22 mouse cellular contexts compared by ENCODE assay signal in genomic region chr13:20406470-20407213, GRCm38 (mm10).
DNase-seq lines count a peak whose midpoint lies in the region; ATAC-seq and TF ChIP-seq lines count a peak whose summit lies in the region.
"Had no signal": no experiment of that assay in that cellular context is flagged by ENCODE, and none has a peak within 500 bp of the region (broad histone marks: within the 10 kb centered on the region; RNA-seq: fewer than 3 reads in every experiment).

No protein-coding gene starts in this region.

- no peak overlapping the region for H3K4me3 ChIP-seq in intestine, postnatal 0 days (ENCODE audit: low read depth, low read length)
- H3K4me3 ChIP-seq in intestine, embryonic 16.5 days (ENCODE audit: low read length): no peak overlapping the region
- no peak overlapping the region for H3K4me3 ChIP-seq in CH12.LX (replicated peaks in 1 of 3; ENCODE audit: low read depth in 2 of 3, low read length in 2 of 3, poor library complexity in 1 of 3)
- H3K4me3 ChIP-seq in hindbrain, embryonic 13.5 days: no peak overlapping the region
- no peak overlapping the region for H3K4me3 ChIP-seq in neural tube, embryonic 13.5 days
- H3K4me3 ChIP-seq: forebrain, embryonic 10.5 days; gastrocnemius, adult 2 months; heart, embryonic 15.5 days; intestine, embryonic 15.5 days; limb, embryonic 13.5 days; megakaryocyte, embryonic 14.5 days; midbrain, embryonic 15.5 days had no signal

- H3K36me3 ChIP-seq in intestine, postnatal 0 days (ENCODE audit: control insufficient read depth, insufficient read depth): no peaks in the 10 kb centered on the region
- H3K36me3 ChIP-seq in intestine, embryonic 16.5 days (ENCODE audit: control insufficient read depth, insufficient read depth, low read length): no peaks in the 10 kb centered on the region
- H3K36me3 ChIP-seq in CH12.LX (replicated peaks in 1 of 2; ENCODE audit: control insufficient read depth in 1 of 2, insufficient read depth in 1 of 2, low read length in 1 of 2): peaks cover 3 to 39% of the 10 kb centered on the region in 2 experiments
- no peaks in the 10 kb centered on the region for H3K36me3 ChIP-seq in hindbrain, embryonic 13.5 days
- no peaks in the 10 kb centered on the region for H3K36me3 ChIP-seq in neural tube, embryonic 13.5 days
- H3K36me3 ChIP-seq: forebrain, embryonic 10.5 days; heart, embryonic 15.5 days; intestine, embryonic 15.5 days; limb, embryonic 13.5 days; midbrain, embryonic 15.5 days had no signal

- dilution Hi-C loops in CH12.LX (cut with MboI; ENCODE audit: extremely low pct_ligation_motif_present, extremely low pct_unique_long_range_greater_than_20kb, low sequenced_read_pairs): no loop called here

- no peaks in the 10 kb centered on the region for H3K4me1 ChIP-seq in intestine, postnatal 0 days (replicated peaks; ENCODE audit: control insufficient read depth, insufficient read depth, low read length)
- no peaks in the 10 kb centered on the region for H3K4me1 ChIP-seq in intestine, embryonic 16.5 days (ENCODE audit: control insufficient read depth, insufficient read depth, low read length)
- peaks cover 4 to 52% of the 10 kb centered on the region in 2 experiments; a peak in 3 of 4 replicates for H3K4me1 ChIP-seq in CH12.LX (ENCODE audit: control insufficient read depth in 1 of 2, insufficient read depth in 2 of 2)
- peaks cover 25% of the 10 kb centered on the region for H3K4me1 ChIP-seq in hindbrain, embryonic 13.5 days (replicated peaks)
- peaks cover 42% of the 10 kb centered on the region for H3K4me1 ChIP-seq in neural tube, embryonic 13.5 days (replicated peaks)
- H3K4me1 ChIP-seq: heart, embryonic 15.5 days; intestine, embryonic 15.5 days; limb, embryonic 13.5 days; megakaryocyte, embryonic 14.5 days had no signal

- H3K27me3 ChIP-seq in intestine, postnatal 0 days (replicated peaks; ENCODE audit: control insufficient read depth, insufficient read depth, low read length): no peaks in the 10 kb centered on the region
- no peaks in the 10 kb centered on the region for H3K27me3 ChIP-seq in intestine, embryonic 16.5 days (replicated peaks; ENCODE audit: control insufficient read depth, insufficient read depth, low read length)
- no peaks in the 10 kb centered on the region for H3K27me3 ChIP-seq in CH12.LX (replicated peaks)
- no peaks in the 10 kb centered on the region for H3K27me3 ChIP-seq in hindbrain, embryonic 13.5 days
- no peaks in the 10 kb centered on the region for H3K27me3 ChIP-seq in neural tube, embryonic 13.5 days
- H3K27me3 ChIP-seq: heart, embryonic 15.5 days; intestine, embryonic 15.5 days; limb, embryonic 13.5 days; megakaryocyte, embryonic 14.5 days; midbrain, embryonic 15.5 days had no signal

- no peak for TF ChIP-seq CTCF in intestine, postnatal 0 days (IDR thresholded peaks at IDR 0.05; ENCODE audit: low read depth)
- TF ChIP-seq CTCF in CH12.LX (conservative IDR thresholded peaks at IDR 0.05 in 1 of 2, IDR thresholded peaks at IDR 0.05 in 1 of 2; ENCODE audit: low read depth in 2 of 2, low read length in 2 of 2): no peak

- no peaks in the 10 kb centered on the region for H3K9me3 ChIP-seq in intestine, postnatal 0 days (ENCODE audit: control insufficient read depth)
- H3K9me3 ChIP-seq in intestine, embryonic 16.5 days (ENCODE audit: control insufficient read depth, low read length): no peaks in the 10 kb centered on the region
- H3K9me3 ChIP-seq in CH12.LX (replicated peaks; ENCODE audit: low read length): no peaks in the 10 kb centered on the region
- no peaks in the 10 kb centered on the region for H3K9me3 ChIP-seq in hindbrain, embryonic 13.5 days
- H3K9me3 ChIP-seq in neural tube, embryonic 13.5 days: no peaks in the 10 kb centered on the region
- H3K9me3 ChIP-seq: forebrain, embryonic 10.5 days; heart, embryonic 15.5 days; intestine, embryonic 15.5 days; limb, embryonic 13.5 days; megakaryocyte, embryonic 14.5 days; midbrain, embryonic 15.5 days had no signal

- TF ChIP-seq RAD21 in CH12.LX (IDR thresholded peaks at IDR 0.05; ENCODE audit: low read depth, low read length): no peak

- no peak overlapping the region for H3K9ac ChIP-seq in intestine, postnatal 0 days (ENCODE audit: low read depth, low read length)
- no peak overlapping the region for H3K9ac ChIP-seq in intestine, embryonic 16.5 days (ENCODE audit: low read depth, low read length)
- no peak overlapping the region for H3K9ac ChIP-seq in CH12.LX (ENCODE audit: insufficient read depth, low read depth)
- no peak overlapping the region for H3K9ac ChIP-seq in hindbrain, embryonic 13.5 days
- no peak overlapping the region for H3K9ac ChIP-seq in neural tube, embryonic 13.5 days
- H3K9ac ChIP-seq: heart, embryonic 15.5 days; intestine, embryonic 15.5 days; limb, embryonic 13.5 days; liver, embryonic 14.5 days; lung, embryonic 14.5 days; midbrain, embryonic 15.5 days had no signal

- no peak for TF ChIP-seq POLR2A in CH12.LX (IDR thresholded peaks at IDR 0.05; ENCODE audit: low read depth, low read length)

- 71% methylated on average over 11 of the region's 11 CpGs for WGBS in intestine, postnatal 0 days
- 84% methylated on average over 11 of the region's 11 CpGs for WGBS in intestine, embryonic 16.5 days
- WGBS in hindbrain, embryonic 13.5 days: 64% methylated on average over 11 of the region's 11 CpGs
- WGBS in neural tube, embryonic 13.5 days: 57% methylated on average over 11 of the region's 11 CpGs

- no peak for TF ChIP-seq EP300 in CH12.LX (IDR thresholded peaks at IDR 0.05; ENCODE audit: low read length)

- no peaks in the 10 kb centered on the region for H3K79me2 ChIP-seq in CH12.LX (replicated peaks; ENCODE audit: control insufficient read depth, extremely low read depth, insufficient read depth, poor library complexity, severe bottlenecking)

- no peak overlapping the region for H3K4me2 ChIP-seq in intestine, postnatal 0 days (replicated peaks; ENCODE audit: low read depth)
- H3K4me2 ChIP-seq in intestine, embryonic 16.5 days (ENCODE audit: low read depth, low read length): no peak overlapping the region
- H3K4me2 ChIP-seq in CH12.LX (ENCODE audit: insufficient read depth, low read depth, poor library complexity, severe bottlenecking): no peak overlapping the region
- H3K4me2 ChIP-seq in hindbrain, embryonic 13.5 days: no peak overlapping the region
- no peak overlapping the region for H3K4me2 ChIP-seq in neural tube, embryonic 13.5 days
- H3K4me2 ChIP-seq: heart, embryonic 15.5 days; intestine, embryonic 15.5 days; limb, embryonic 13.5 days; lung, embryonic 14.5 days; midbrain, embryonic 15.5 days had no signal

- in situ Hi-C loops in CH12.LX (cut with MboI; ENCODE audit: low pct_ligation_motif_present, low pct_unique_long_range_greater_than_20kb, low sequenced_read_pairs): no loop called here

- ATAC-seq in intestine, postnatal 0 days: 0 out of 2 replicates have a peak, but pooled peaks have one; percentile 31
- ATAC-seq in intestine, embryonic 16.5 days: no peak
- ATAC-seq in hindbrain, embryonic 13.5 days (ENCODE audit: low FRiP score): peak; percentile 67
- ATAC-seq in neural tube, embryonic 13.5 days (ENCODE audit: low read depth): peak; percentile 66
- ATAC-seq: intestine, embryonic 15.5 days; midbrain, embryonic 15.5 days had no signal

- H3K27ac ChIP-seq in intestine, postnatal 0 days (ENCODE audit: low read depth, low read length): no peak overlapping the region
- no peak overlapping the region for H3K27ac ChIP-seq in intestine, embryonic 16.5 days (ENCODE audit: low read length)
- H3K27ac ChIP-seq in CH12.LX (ENCODE audit: insufficient read depth, low read depth): no peak overlapping the region
- H3K27ac ChIP-seq in hindbrain, embryonic 13.5 days: peak overlapping the region; percentile 79
- H3K27ac ChIP-seq in neural tube, embryonic 13.5 days (replicated peaks): peak overlapping the region; percentile 80
- H3K27ac ChIP-seq: forebrain, embryonic 10.5 days; gastrocnemius, adult 2 months; heart, embryonic 15.5 days; intestine, embryonic 15.5 days; limb, embryonic 13.5 days; liver, embryonic 14.5 days; midbrain, embryonic 15.5 days had no signal

- DNase-seq in CH12.LX (ENCODE audit: extremely low read depth): no peak
- no peak for DNase-seq in cerebellum, postnatal 25 days
- DNase-seq in layer of hippocampus, postnatal 25 days (ENCODE audit: extremely low spot score in 1 of 2, low spot score in 1 of 2): no peak
- DNase-seq: adrenal gland, postnatal 10 days; cerebellum, adult 2 months; gastrocnemius, adult 2 months; heart, postnatal 36 days; kidney, postnatal 25 days; lung, embryonic 14.5 days; retina, postnatal 1 day; thymus, postnatal 25 days had no signal

TF ChIP-seq in CH12.LX, 34 proteins besides CTCF, POLR2A, EP300 and RAD21:
- TF ChIP-seq POLR2AphosphoS2 (IDR thresholded peaks at IDR 0.05; ENCODE audit: low read depth, low read length) (no peak), KAT2A (IDR thresholded peaks at IDR 0.05; ENCODE audit: insufficient replicate concordance, low read length) (no peak), ZNF384 (IDR thresholded peaks at IDR 0.05; ENCODE audit: low read depth, low read length) (0 out of 2 replicates have a peak, but pooled peaks have one; percentile 1)

Comparison
In these comparisons a context has a peak if more than half of its experiments do, and no peak if none do; other contexts are left out.
1. H3K27ac ChIP-seq: peak in hindbrain, embryonic 13.5 days (single experiment) and neural tube, embryonic 13.5 days (single experiment); none in intestine, postnatal 0 days (single experiment), intestine, embryonic 16.5 days (single experiment) and CH12.LX (single experiment).